Mouse (Mus musculus) lung, postnatal 0 days (tissue): ENCODE data around the gene C1qtnf4. TPM values are rescaled to one million over a fixed set of nuclear protein-coding genes. Genes with fewer than 3 reads are reported as not detected.
"Not testable (repeated sequence)": the region's sequence is repeated elsewhere in the genome, so short reads cannot be mapped to it uniquely, and the experiment has no call there.

ENCODE experiments used
- ATAC-seq: fragments of 200-750 bp; cut with Nextera tagmentation; 2 replicates; pipeline ENCODE4 v1.8.0; 2017; ENCODE audit warnings: moderate library complexity
- DNase-seq: peaks from one replicate; pipeline ENCODE4 v3.0.0-alpha.2; 2016; ENCODE audit warnings: low spot score
- H3K27ac ChIP-seq: fragments of 300-500 bp; sonication (generic); 2 replicates; pipeline ENCODE4 v1.5.1; 2014; ENCODE audit warnings: antibody characterized with exemption, mild to moderate bottlenecking, low read length, mixed read lengths
- H3K27me3 ChIP-seq: fragments of 300-500 bp; sonication (generic); replicated peaks from 2 replicates; pipeline ENCODE4 v1.6.1; 2014; ENCODE audit warnings: low read length, mixed read lengths; ENCODE audit not compliant: insufficient read depth
- H3K36me3 ChIP-seq: fragments of 300-500 bp; sonication (generic); 2 replicates; pipeline ENCODE4 v1.6.1; 2014; ENCODE audit warnings: low read length, mixed read lengths; ENCODE audit not compliant: insufficient read depth
- H3K4me1 ChIP-seq: fragments of 300-500 bp; sonication (generic); 2 replicates; pipeline ENCODE4 v1.6.1; 2014; ENCODE audit warnings: antibody characterized with exemption, low read depth, low read length, mixed read lengths; ENCODE audit not compliant: insufficient read depth
- H3K4me2 ChIP-seq: fragments of 300-500 bp; sonication (generic); replicated peaks from 2 replicates; pipeline ENCODE4 v1.6.1; 2014; ENCODE audit warnings: low read depth, mild to moderate bottlenecking, low read length, moderate library complexity, mixed read lengths
- H3K4me3 ChIP-seq: fragments of 300-500 bp; sonication (generic); 2 replicates; pipeline ENCODE4 v1.5.1; 2014; ENCODE audit warnings: low read depth, low read length
- H3K9ac ChIP-seq: fragments of 300-500 bp; sonication (generic); replicated peaks from 2 replicates; pipeline ENCODE4 v1.6.1; 2014; ENCODE audit warnings: low read depth, mild to moderate bottlenecking
- H3K9me3 ChIP-seq: fragments of 300-500 bp; sonication (generic); 2 replicates; pipeline ENCODE4 v1.6.1; 2016; ENCODE audit warnings: low read length, mixed read lengths
- CTCF ChIP-seq: IDR thresholded peaks from 2 replicates; pipeline ENCODE4 v1.5.1; 2016; ENCODE audit warnings: antibody characterized with exemption, mild to moderate bottlenecking
- EP300 ChIP-seq: IDR thresholded peaks from 2 replicates; pipeline ENCODE4 v1.6.1; 2016; ENCODE audit warnings: antibody characterized with exemption, mild to moderate bottlenecking, control low read depth
- WGBS: fragments of 180-500 bp; shearing (Covaris S2); extraction: QIAGEN DNeasy Blood & Tissue Kit; methylation state at CpG from one replicate; pipeline ENCODE4 v1.1.7; 2014; 5-methylcytosine and 5-hydroxymethylcytosine counted together
- polyA plus RNA-seq: library from polyadenylated mRNA; unstranded; fragments of >200 nt; fragmentation: Nextera tagmentation; extraction: Ambion mirVana; gene quantifications from 2 replicates; pipeline ENCODE4 v1.2.1, GENCODE M21; 2015

The C1qtnf4 gene
- polyA plus RNA-seq, 1 experiment from 2014 or later, result 8.2 TPM

- H3K27ac ChIP-seq, result no peak overlapping the region
- WGBS, result 3% methylated on average over 111 of the region's 133 CpGs
Observed at GRCm38 (mm10) chr2:90889550-90890548, 4.2 kb downstream of the C1qtnf4 start.

GRCm38 (mm10) chr2:90893673-90894298, 8.1 kb downstream of the C1qtnf4 start:
- ATAC-seq (no peak), DNase-seq (no peak)
- no peak overlapping the region for H3K4me3 ChIP-seq
- 74% methylated on average over 6 of the region's 6 CpGs for WGBS
- peaks cover 27% of the 10 kb centered on the region; the same call in 1 of the 2 replicates for H3K36me3 ChIP-seq
- H3K4me1 ChIP-seq, result no peaks in the 10 kb centered on the region
- 0 out of 2 replicates have a peak, but pooled peaks cover 10% of the 10 kb centered on the region for H3K27me3 ChIP-seq
- H3K9me3 ChIP-seq, result no peaks in the 10 kb centered on the region
- H3K4me2 ChIP-seq, result no peak overlapping the region
- H3K27ac ChIP-seq, result no peak overlapping the region
- no peak overlapping the region for H3K9ac ChIP-seq
- TF ChIP-seq EP300 (no peak), CTCF (no peak)

More at GRCm38 (mm10) chr2:90889550-90890548, 4.2 kb downstream of the C1qtnf4 start:
- H3K9me3 ChIP-seq, result no peaks in the 10 kb centered on the region
- peaks cover 39% of the 10 kb centered on the region; the same call in 1 of the 2 replicates for H3K27me3 ChIP-seq
- no peaks in the 10 kb centered on the region for H3K36me3 ChIP-seq
- DNase-seq (peak; percentile 59), ATAC-seq (peak; percentile 89)
- H3K9ac ChIP-seq, result peak overlapping the region; percentile 34; the same call in 1 of the 2 replicates
- peak overlapping the region; percentile 48 for H3K4me3 ChIP-seq
- TF ChIP-seq CTCF (peak; percentile 32; the same call in 1 of the 2 replicates), EP300 (no peak)
- H3K4me2 ChIP-seq, result peak overlapping the region; percentile 87
- H3K4me1 ChIP-seq, result no peaks in the 10 kb centered on the region; the same call in none of the 2 replicates

GRCm38 (mm10) chr2:90894299-90894677, 8.6 kb downstream of the C1qtnf4 start:
- H3K27ac ChIP-seq, ATAC-seq, DNase-seq, H3K4me3 ChIP-seq, H3K4me1 ChIP-seq, H3K9ac ChIP-seq, H3K9me3 ChIP-seq, H3K4me2 ChIP-seq, H3K27me3 ChIP-seq: not testable (repeated sequence)
- H3K36me3 ChIP-seq, result peaks cover 27% of the 10 kb centered on the region; the same call in 1 of the 2 replicates
- 96% methylated on average over 3 of the region's 3 CpGs for WGBS

DNA sequence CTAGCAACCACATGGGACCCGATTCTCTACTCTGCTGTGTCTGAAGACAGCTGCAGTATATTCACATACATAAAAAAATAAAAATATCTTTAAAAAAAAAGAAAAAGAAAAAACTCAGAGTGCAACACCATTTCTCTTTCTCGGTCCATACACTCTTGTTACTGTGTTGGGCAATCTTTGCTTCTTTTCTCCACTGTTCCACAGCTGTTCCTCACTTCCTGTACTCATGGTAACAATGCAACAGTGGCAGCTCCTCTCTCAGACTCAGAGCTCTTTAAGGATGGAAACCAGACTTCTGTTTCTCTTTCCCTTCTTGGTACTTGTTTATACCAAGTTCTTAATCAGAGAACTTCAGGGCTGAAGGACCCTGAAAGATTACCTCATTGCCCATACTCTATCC, 17.7 kb downstream of the C1qtnf4 start:
- TF ChIP-seq CTCF, result no peak
- no peak for TF ChIP-seq EP300
- Histone ChIP-seq H3K27me3 (no peaks in the 10 kb centered on the region), H3K4me2 (peak overlapping the region; percentile 74), H3K9ac (no peak overlapping the region), H3K4me3 (peak overlapping the region; percentile 93; the same call in 1 of the 2 replicates), H3K4me1 (peaks cover 11% of the 10 kb centered on the region; the same call in 1 of the 2 replicates), H3K27ac (peak overlapping the region; percentile 91; the same call in 1 of the 2 replicates), H3K36me3 (no peaks in the 10 kb centered on the region), H3K9me3 (no peaks in the 10 kb centered on the region)
- DNase-seq (peak; percentile 77), ATAC-seq (0 out of 2 replicates have a peak, but pooled peaks have one; percentile 41)
- 54% methylated on average over 2 of the region's 2 CpGs for WGBS

GRCm38 (mm10) chr2:90904076-90904855, 18.6 kb downstream of the C1qtnf4 start, which contains the start of the genes Kbtbd4 and Ndufs3:
Kbtbd4 (plus strand) TSS chr2:90904740.
Ndufs3 (minus strand) TSS chr2:90904827.
- H3K9me3 ChIP-seq, result no peaks in the 10 kb centered on the region
- peak within 1 kb of the TSS; percentile 99 for H3K9ac ChIP-seq
- H3K4me2 ChIP-seq, result peak within 1 kb of the TSS; percentile 74
- H3K36me3 ChIP-seq, result peaks cover 5% of the 10 kb centered on the region
- H3K4me3 ChIP-seq, result peak within 1 kb of the TSS; percentile 93
- DNase-seq (peak; percentile 94), ATAC-seq (peak; percentile 96)
- peaks cover 11% of the 10 kb centered on the region; the same call in 1 of the 2 replicates for H3K4me1 ChIP-seq
- WGBS, result 2% methylated on average over 43 of the region's 43 CpGs
- peak within 1 kb of the TSS; percentile 91 for H3K27ac ChIP-seq
- H3K27me3 ChIP-seq, result no peaks in the 10 kb centered on the region
- no peak for TF ChIP-seq EP300
- no peak for TF ChIP-seq CTCF
